11 mouse cellular contexts compared by ENCODE assay signal in the genomic region with DNA sequence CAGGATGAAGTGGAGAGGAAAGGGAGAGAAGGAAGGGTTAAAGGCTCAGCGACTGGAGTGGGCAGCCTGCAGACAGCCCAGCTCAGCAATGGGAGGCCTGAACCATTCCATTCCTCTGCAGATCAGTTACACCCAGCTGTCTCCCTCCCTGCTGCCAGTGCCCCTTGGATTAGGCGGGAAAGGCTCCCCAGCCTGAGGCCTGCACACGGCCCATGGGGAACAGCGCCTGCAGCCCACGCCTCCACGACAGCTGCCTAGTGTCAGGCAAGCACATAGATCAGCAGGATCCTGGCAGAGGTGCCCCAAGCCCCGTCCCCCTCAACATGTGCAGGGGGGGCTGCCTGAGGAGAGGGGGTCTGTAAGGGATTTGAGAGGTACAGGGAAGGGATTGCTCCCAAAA. TPM values are rescaled to one million over a fixed set of nuclear protein-coding genes. Genes with fewer than 3 reads are reported as not detected.
DNase-seq lines count a peak whose midpoint lies in the region; ATAC-seq lines count a peak whose summit lies in the region.
"Had no signal": no experiment of that assay in that cellular context is flagged by ENCODE, and none has a peak within 500 bp of the region (broad histone marks: within the 10 kb centered on the region; RNA-seq: fewer than 3 reads in every experiment).

No protein-coding gene starts in this region.

- H3K27me3 ChIP-seq in kidney, embryonic 15.5 days: no peaks in the 10 kb centered on the region
- H3K27me3 ChIP-seq in neural tube, embryonic 11.5 days (ENCODE audit: control insufficient read depth, insufficient read depth, low read length): no peaks in the 10 kb centered on the region
- H3K27me3 ChIP-seq: intestine, embryonic 15.5 days had no signal

- no peak overlapping the region for H3K9ac ChIP-seq in kidney, embryonic 15.5 days
- H3K9ac ChIP-seq in neural tube, embryonic 11.5 days (ENCODE audit: low read length): no peak overlapping the region
- H3K9ac ChIP-seq: intestine, embryonic 15.5 days had no signal

- H3K9me3 ChIP-seq in kidney, embryonic 15.5 days (replicated peaks): no peaks in the 10 kb centered on the region
- no peaks in the 10 kb centered on the region for H3K9me3 ChIP-seq in neural tube, embryonic 11.5 days (ENCODE audit: control insufficient read depth, low read length)
- H3K9me3 ChIP-seq: heart, embryonic 10.5 days; intestine, embryonic 15.5 days had no signal

- WGBS in kidney, embryonic 15.5 days: 12% methylated on average over 7 of the region's 7 CpGs
- 27% methylated on average over 7 of the region's 7 CpGs for WGBS in neural tube, embryonic 11.5 days

- peaks cover 12% of the 10 kb centered on the region; the same call in 1 of the 2 replicates for H3K4me1 ChIP-seq in kidney, embryonic 15.5 days
- no peaks in the 10 kb centered on the region for H3K4me1 ChIP-seq in neural tube, embryonic 11.5 days (ENCODE audit: control insufficient read depth, insufficient read depth, low read length)

- H3K36me3 ChIP-seq in kidney, embryonic 15.5 days: no peaks in the 10 kb centered on the region
- H3K36me3 ChIP-seq in neural tube, embryonic 11.5 days (ENCODE audit: control insufficient read depth, insufficient read depth, low read length): no peaks in the 10 kb centered on the region
- H3K36me3 ChIP-seq: heart, embryonic 10.5 days; intestine, embryonic 15.5 days had no signal

- peak; percentile 91 for ATAC-seq in kidney, embryonic 15.5 days (replicated peaks; ENCODE audit: low FRiP score)
- ATAC-seq in neural tube, embryonic 11.5 days (ENCODE audit: insufficient read depth, low FRiP score, low TSS enrichment): no peak
- ATAC-seq in CD4-positive, CD25-positive, alpha-beta regulatory T cell, adult 4 months: no peak
- ATAC-seq: intestine, embryonic 15.5 days had no signal

- peak; percentile 25 to 44 for DNase-seq in cerebellum, postnatal 14 days
- DNase-seq in cerebellum, postnatal 36 days: no peak
- no peak for DNase-seq in kidney, postnatal 25 days
- peak; percentile 39 for DNase-seq in neural tube, embryonic 11.5 days (ENCODE audit: low spot score)
- DNase-seq in neural tube, embryonic 10.5 days (ENCODE audit: extremely low spot score, low spot score): no peak
- DNase-seq in ovary, postnatal 10 days (ENCODE audit: low spot score): no peak

- no peak overlapping the region for H3K4me3 ChIP-seq in kidney, embryonic 15.5 days (replicated peaks)
- H3K4me3 ChIP-seq in neural tube, embryonic 11.5 days (ENCODE audit: low read depth, low read length): no peak overlapping the region
- H3K4me3 ChIP-seq: heart, embryonic 10.5 days; intestine, embryonic 15.5 days; megakaryocyte, embryonic 14.5 days had no signal

- H3K4me2 ChIP-seq in kidney, embryonic 15.5 days: no peak overlapping the region
- no peak overlapping the region for H3K4me2 ChIP-seq in neural tube, embryonic 11.5 days (ENCODE audit: low read depth)
- H3K4me2 ChIP-seq: intestine, embryonic 15.5 days had no signal

- 0 out of 2 replicates have a peak overlapping the region, but pooled peaks have one; percentile 37 for H3K27ac ChIP-seq in kidney, embryonic 15.5 days
- no peak overlapping the region for H3K27ac ChIP-seq in neural tube, embryonic 11.5 days (ENCODE audit: low read depth, low read length)
- H3K27ac ChIP-seq: heart, embryonic 10.5 days; intestine, embryonic 15.5 days had no signal

RNA-seq across cellular contexts. Expression of gene Myod1, which starts 59.3 kb away (rescaled TPM):
- polyA plus RNA-seq in kidney, embryonic 15.5 days (2015; fragmentation: Nextera tagmentation; extraction: Ambion mirVana): 2.2 and 3.1 TPM in 2 replicates
- 10.0 and 15.0 TPM in 2 replicates for polyA plus RNA-seq in neural tube, embryonic 11.5 days (2014; fragmentation: Nextera tagmentation; extraction: Ambion mirVana)
- polyA plus RNA-seq in CD4-positive, CD25-positive, alpha-beta regulatory T cell, adult 4 months (2017; shearing (Covaris generic)): not detected

Comparison
In these comparisons a context has a peak if more than half of its experiments do, and no peak if none do; other contexts are left out.
1. DNase-seq: peak in cerebellum, postnatal 14 days (2 of 2) and neural tube, embryonic 11.5 days (single experiment); none in cerebellum, postnatal 36 days (0 of 2), kidney, postnatal 25 days (0 of 2), neural tube, embryonic 10.5 days (single experiment) and ovary, postnatal 10 days (single experiment).